Mouse (Mus musculus) hindbrain, embryonic 10.5 days (tissue): ENCODE results near the gene Cutal. TPM values are rescaled to one million over a fixed set of nuclear protein-coding genes. Genes with fewer than 3 reads are reported as not detected.

Experiments
- DNase-seq: peaks from one replicate; pipeline ENCODE4 v3.0.0-alpha.2; 2017; ENCODE audit warnings: low spot score
- H3K27ac ChIP-seq: fragments of 300-500 bp; sonication (generic); 2 replicates; pipeline ENCODE4 v1.5.1; 2016; ENCODE audit warnings: mild to moderate bottlenecking, moderate library complexity
- H3K27me3 ChIP-seq: fragments of 300-500 bp; sonication (generic); 2 replicates; pipeline ENCODE4 v1.6.1; 2016; ENCODE audit warnings: mild to moderate bottlenecking; ENCODE audit not compliant: poor library complexity, insufficient read depth, severe bottlenecking
- H3K36me3 ChIP-seq: fragments of 300-500 bp; sonication (generic); 2 replicates; pipeline ENCODE4 v1.6.1; 2016; ENCODE audit warnings: mild to moderate bottlenecking, moderate library complexity
- H3K4me1 ChIP-seq: fragments of 300-500 bp; sonication (generic); replicated peaks from 2 replicates; pipeline ENCODE4 v1.6.1; 2016; ENCODE audit warnings: mild to moderate bottlenecking
- H3K4me3 ChIP-seq: fragments of 300-500 bp; sonication (generic); 2 replicates; pipeline ENCODE4 v1.5.1; 2016; ENCODE audit warnings: mild to moderate bottlenecking, moderate library complexity
- H3K9me3 ChIP-seq: fragments of 300-500 bp; sonication (generic); 2 replicates; pipeline ENCODE4 v1.6.1; 2016; ENCODE audit warnings: mild to moderate bottlenecking, moderate library complexity
- WGBS: fragments of 180-500 bp; shearing (Covaris S2); methylation state at CpG from one replicate; pipeline ENCODE4 v1.1.7; 2016; 5-methylcytosine and 5-hydroxymethylcytosine counted together
- polyA plus RNA-seq: library from polyadenylated mRNA; unstranded; fragments of >200 nt; fragmentation: Nextera tagmentation; extraction: Ambion mirVana; gene quantifications from 2 replicates; pipeline ENCODE4 v1.2.1, GENCODE M21; 2016

Gene Cutal
- polyA plus RNA-seq, 1 experiment from 2014 or later, result not detected

GRCm38 (mm10) chr2:34847702-34848101 lies 26.5 kb upstream of the Cutal start:
- Histone ChIP-seq H3K9me3 (no peaks in the 10 kb centered on the region), H3K36me3 (peaks cover 45% of the 10 kb centered on the region), H3K4me1 (no peaks in the 10 kb centered on the region), H3K4me3 (no peak overlapping the region), H3K27me3 (no peaks in the 10 kb centered on the region), H3K27ac (no peak overlapping the region)
- no peak for DNase-seq
- WGBS, result 91% methylated on average over 1 of the region's 1 CpGs

- no peaks in the 10 kb centered on the region for H3K27me3 ChIP-seq
- H3K4me3 ChIP-seq, result no peak overlapping the region
- H3K4me1 ChIP-seq, result no peaks in the 10 kb centered on the region
- peaks cover 100% of the 10 kb centered on the region for H3K36me3 ChIP-seq
- WGBS, result 93% methylated on average over 4 of the region's 4 CpGs
- H3K9me3 ChIP-seq, result no peaks in the 10 kb centered on the region
- no peak overlapping the region for H3K27ac ChIP-seq
- DNase-seq, result no peak
These were observed 18.9 kb upstream of the Cutal start for GRCm38 (mm10) chr2:34855265-34855664.

DNA sequence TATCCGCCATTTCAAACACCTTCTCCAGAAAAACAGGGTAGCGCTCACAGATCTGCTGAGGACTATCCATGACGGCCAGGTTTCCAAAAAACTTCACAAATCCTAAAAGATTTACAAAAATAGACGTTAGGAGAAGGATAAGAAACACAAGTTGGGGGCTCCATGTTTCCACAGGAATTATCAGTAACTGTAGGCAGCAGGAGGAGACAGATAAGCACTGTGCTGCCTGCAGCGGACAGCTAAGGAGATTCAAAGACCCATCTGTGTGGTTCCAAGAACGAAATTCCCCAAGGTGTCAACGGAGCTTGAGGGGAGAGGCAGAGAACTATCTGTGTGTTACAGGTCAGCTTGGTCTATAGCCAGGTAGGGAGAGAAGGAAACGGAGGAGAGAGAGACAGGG lies 16.5 kb upstream of the Cutal start:
- Histone ChIP-seq H3K9me3 (no peaks in the 10 kb centered on the region), H3K4me3 (no peak overlapping the region), H3K27ac (no peak overlapping the region), H3K27me3 (no peaks in the 10 kb centered on the region), H3K4me1 (no peaks in the 10 kb centered on the region), H3K36me3 (peaks cover 96% of the 10 kb centered on the region)
- WGBS, result 94% methylated on average over 8 of the region's 8 CpGs
- DNase-seq, result no peak

DNA sequence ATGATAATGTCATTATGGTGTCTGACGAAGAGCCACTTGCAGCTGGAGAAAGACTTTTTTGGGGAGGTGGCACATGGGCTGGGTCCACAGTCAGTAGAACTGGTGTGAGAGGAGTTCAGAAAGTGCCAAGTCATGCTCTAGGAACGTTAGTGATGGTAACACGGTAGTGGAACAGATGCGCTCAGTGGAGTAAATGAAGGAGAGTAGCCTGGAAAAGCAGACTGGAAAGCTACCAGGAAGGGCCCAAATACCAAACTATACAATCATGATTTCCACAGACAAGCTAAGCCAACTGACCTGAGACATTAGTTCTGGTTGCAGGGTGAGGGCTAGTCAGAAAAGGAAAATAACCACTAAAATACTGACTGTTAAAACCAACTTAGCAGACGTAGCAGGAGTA lies 4.5 kb upstream of the Cutal start:
- 53% methylated on average over 5 of the region's 5 CpGs for WGBS

GRCm38 (mm10) chr2:34870520-34871474 lies 3.4 kb upstream of the Cutal start:
- Histone ChIP-seq H3K4me1 (peaks cover 28% of the 10 kb centered on the region), H3K36me3 (peaks cover 16% of the 10 kb centered on the region), H3K27ac (peak overlapping the region; percentile 95), H3K4me3 (peak overlapping the region; percentile 90), H3K9me3 (no peaks in the 10 kb centered on the region), H3K27me3 (peaks cover 26% of the 10 kb centered on the region)
- WGBS, result under 1% methylated on average over 67 of the region's 67 CpGs
- DNase-seq, result peak; percentile 99

More for the DNA sequence above, 4.5 kb upstream of the Cutal start:
- no peak for DNase-seq
- H3K4me1 ChIP-seq, result peaks cover 27% of the 10 kb centered on the region
- peak overlapping the region; percentile 90 for H3K4me3 ChIP-seq
- peaks cover 27% of the 10 kb centered on the region for H3K36me3 ChIP-seq
- no peak overlapping the region for H3K27ac ChIP-seq
- no peaks in the 10 kb centered on the region for H3K9me3 ChIP-seq
- peaks cover 19% of the 10 kb centered on the region for H3K27me3 ChIP-seq

DNA sequence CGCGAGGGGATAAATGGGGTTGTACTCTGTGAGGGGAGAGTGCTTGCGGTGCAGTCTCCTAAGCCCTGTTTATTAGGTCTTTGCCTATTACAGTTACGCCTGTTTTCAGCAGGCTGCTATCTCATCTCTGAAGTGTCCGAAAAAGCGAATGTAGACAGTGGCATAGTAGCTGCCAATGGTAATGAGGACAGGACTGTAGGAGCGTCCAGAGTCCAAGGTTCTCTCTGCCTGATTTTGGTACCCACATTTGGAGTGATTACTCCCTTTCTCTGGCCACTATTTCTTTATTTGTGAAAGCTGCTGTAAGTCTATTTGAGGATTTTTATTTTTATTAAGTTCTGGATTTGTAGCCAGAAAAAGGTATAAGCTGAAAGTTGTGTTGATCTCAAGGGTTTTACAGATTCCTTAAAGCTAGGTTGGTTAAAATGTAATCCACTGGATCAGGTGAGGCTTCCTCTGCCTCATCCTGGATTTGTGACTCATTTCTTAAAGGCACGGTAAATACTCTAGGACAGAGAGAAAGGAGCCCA lies 685 bp downstream of the Cutal start, which contains the start of gene Psmd5:
TSS of gene Psmd5 (minus strand) at position 153 of the 530 bp plus-strand sequence.
- peak within 1 kb of the TSS; percentile 40 for H3K4me3 ChIP-seq
- 16% methylated on average over 8 of the region's 8 CpGs for WGBS
- H3K4me1 ChIP-seq, result peaks cover 16% of the 10 kb centered on the region
- H3K36me3 ChIP-seq, result no peaks in the 10 kb centered on the region
- H3K27me3 ChIP-seq, result peaks cover 44% of the 10 kb centered on the region
- H3K27ac ChIP-seq, result no peak within 1 kb of the TSS
- H3K9me3 ChIP-seq, result no peaks in the 10 kb centered on the region
- DNase-seq, result no peak

- DNase-seq, result no peak
- H3K4me3 ChIP-seq, result no peak overlapping the region
- no peaks in the 10 kb centered on the region for H3K9me3 ChIP-seq
- H3K36me3 ChIP-seq, result no peaks in the 10 kb centered on the region
- 85% methylated on average over 10 of the region's 10 CpGs for WGBS
- H3K27ac ChIP-seq, result no peak overlapping the region
- peaks cover 27% of the 10 kb centered on the region for H3K27me3 ChIP-seq
- H3K4me1 ChIP-seq, result no peaks in the 10 kb centered on the region
These were observed 5.9 kb downstream of the Cutal start for GRCm38 (mm10) chr2:34880054-34880453.

DNA sequence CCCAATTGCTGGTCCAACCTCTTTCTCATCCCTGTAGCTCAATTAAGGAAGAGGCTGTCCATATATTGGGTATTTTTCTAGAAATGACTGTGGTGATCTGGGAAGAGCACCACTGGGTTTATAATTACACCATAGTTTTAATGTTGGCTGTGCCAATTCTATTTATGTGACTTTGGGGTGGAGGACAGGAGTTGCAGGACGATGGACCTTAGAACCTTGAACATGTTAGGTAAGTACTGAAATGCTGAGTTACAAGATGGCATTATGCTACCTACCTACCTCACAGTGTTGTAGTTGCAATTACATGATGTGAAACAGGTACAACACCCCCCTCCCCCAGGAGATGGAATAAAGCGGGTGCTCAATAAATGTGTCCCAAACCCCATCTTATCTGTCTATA lies 8.6 kb downstream of the Cutal start:
- Histone ChIP-seq H3K27me3 (peaks cover 11% of the 10 kb centered on the region), H3K9me3 (no peaks in the 10 kb centered on the region), H3K36me3 (no peaks in the 10 kb centered on the region), H3K4me1 (no peaks in the 10 kb centered on the region), H3K4me3 (no peak overlapping the region), H3K27ac (no peak overlapping the region)
- WGBS, result 91% methylated on average over 2 of the region's 2 CpGs
- no peak for DNase-seq

DNA sequence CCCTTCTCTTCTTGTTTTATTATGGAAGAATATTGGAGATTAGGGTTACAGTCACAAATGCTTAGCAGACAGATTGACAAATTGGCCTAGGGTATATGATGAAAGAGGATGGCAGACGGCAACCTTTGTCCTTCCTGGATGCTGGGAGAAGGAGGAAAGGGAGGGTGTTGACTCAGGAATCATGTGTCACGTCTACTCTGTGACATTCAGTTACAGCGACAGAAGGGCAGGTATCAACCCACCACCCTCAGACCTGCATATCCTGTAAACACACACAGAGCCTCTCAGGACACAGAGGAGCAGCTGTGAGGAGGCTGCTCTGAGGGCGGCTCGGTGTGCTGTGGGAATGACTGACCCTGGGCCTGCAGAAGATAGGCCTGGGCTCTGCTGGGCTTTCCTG lies 9.0 kb downstream of the Cutal start:
- Histone ChIP-seq H3K4me1 (no peaks in the 10 kb centered on the region), H3K27me3 (peaks cover 7% of the 10 kb centered on the region; the same call in 1 of the 2 replicates), H3K27ac (no peak overlapping the region), H3K9me3 (no peaks in the 10 kb centered on the region), H3K36me3 (no peaks in the 10 kb centered on the region), H3K4me3 (no peak overlapping the region)
- WGBS, result 60% methylated on average over 5 of the region's 5 CpGs
- no peak for DNase-seq

DNA sequence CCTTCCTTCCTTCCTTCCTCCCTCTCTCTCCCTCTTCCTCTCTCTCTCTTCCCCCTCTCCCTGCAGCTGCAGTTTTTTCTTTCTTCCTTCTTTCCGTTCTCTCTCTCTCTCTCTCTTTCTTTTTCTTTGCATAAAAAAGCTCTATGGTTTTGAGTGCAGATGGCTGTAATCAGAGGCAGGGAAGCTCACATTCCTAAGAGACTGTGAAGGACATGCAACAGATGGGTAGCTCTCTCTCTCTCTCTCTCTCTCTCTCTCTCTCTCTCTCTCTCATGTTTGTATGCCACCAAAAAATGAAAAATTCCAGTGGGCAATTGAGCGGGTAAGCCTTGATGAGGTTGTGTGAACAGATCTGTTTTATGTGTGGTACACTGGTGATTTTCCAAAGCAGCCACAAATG lies 10.0 kb downstream of the Cutal start:
- Histone ChIP-seq H3K4me3 (no peak overlapping the region), H3K36me3 (no peaks in the 10 kb centered on the region), H3K27ac (no peak overlapping the region), H3K9me3 (no peaks in the 10 kb centered on the region), H3K27me3 (peaks cover 7% of the 10 kb centered on the region; the same call in 1 of the 2 replicates), H3K4me1 (no peaks in the 10 kb centered on the region)
- no peak for DNase-seq
- 76% methylated on average over 2 of the region's 2 CpGs for WGBS

DNA sequence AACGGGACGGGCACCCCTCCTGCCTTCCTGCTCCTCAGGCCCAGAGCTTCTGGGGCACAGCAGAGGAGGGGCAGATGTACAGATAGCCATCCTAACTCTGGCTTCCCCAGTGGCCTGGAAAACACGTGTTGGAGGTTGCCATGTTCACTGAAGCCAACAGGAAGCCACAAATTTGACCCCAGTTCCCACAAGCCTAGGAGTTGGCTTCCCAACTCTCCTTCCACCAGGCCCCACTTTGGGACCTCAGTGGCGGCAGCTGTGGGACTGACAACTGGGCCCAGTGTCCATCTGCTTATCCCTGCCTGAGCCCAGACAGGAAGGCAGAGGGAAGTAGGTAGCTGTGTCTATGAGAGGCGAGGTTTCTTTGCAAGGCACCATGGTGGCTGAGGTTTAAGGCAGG lies 19.8 kb downstream of the Cutal start:
- Histone ChIP-seq H3K9me3 (no peaks in the 10 kb centered on the region), H3K4me3 (no peak overlapping the region), H3K36me3 (no peaks in the 10 kb centered on the region), H3K27ac (no peak overlapping the region), H3K27me3 (0 out of 2 replicates have a peak, but pooled peaks cover 3% of the 10 kb centered on the region), H3K4me1 (peaks cover 7% of the 10 kb centered on the region; the same call in 1 of the 2 replicates)
- no peak for DNase-seq
- WGBS, result 76% methylated on average over 5 of the region's 5 CpGs

GRCm38 (mm10) chr2:34895503-34896113 lies 21.4 kb downstream of the Cutal start:
- 79% methylated on average over 19 of the region's 19 CpGs for WGBS
- H3K4me3 ChIP-seq, result no peak overlapping the region

More at GRCm38 (mm10) chr2:34895503-34896113, 21.4 kb downstream of the Cutal start:
- Histone ChIP-seq H3K36me3 (no peaks in the 10 kb centered on the region), H3K27ac (no peak overlapping the region), H3K9me3 (no peaks in the 10 kb centered on the region), H3K4me1 (peaks cover 10% of the 10 kb centered on the region; the same call in 1 of the 2 replicates), H3K27me3 (0 out of 2 replicates have a peak, but pooled peaks cover 3% of the 10 kb centered on the region)
- no peak for DNase-seq
